Mouse (Mus musculus) cerebellum, adult 2 months (tissue): Measurements from ENCODE around the gene Ddx41.

Experiments
- CTCF ChIP-seq: fragments of 200-500 bp; IDR thresholded peaks from 2 replicates; pipeline ENCODE4 v1.5.1; 2011; ENCODE audit warnings: low read depth, mild to moderate bottlenecking, control low read depth, low read length, moderate library complexity, borderline replicate concordance; ENCODE audit not compliant: insufficient read depth
- POLR2A ChIP-seq: fragments of 200-500 bp; IDR thresholded peaks from 2 replicates; pipeline ENCODE4 v1.6.1; 2011; ENCODE audit warnings: low read length, control low read depth, borderline replicate concordance; ENCODE audit not compliant: insufficient read depth

GRCm38 (mm10) chr13:55557499-55557898, 21.0 kb upstream of the Ddx41 start:
- TF ChIP-seq CTCF = no peak
- TF ChIP-seq POLR2A = no peak
